Mouse (Mus musculus): ENCODE measurements around the gene Retn. TPM values are rescaled to one million over a fixed set of nuclear protein-coding genes. Genes with fewer than 3 reads are reported as not detected.

Retn gene
- 0.66 TPM in 1 of 2 replicates, not detected in the other for polyA plus RNA-seq (2015; fragmentation: Nextera tagmentation; extraction: Ambion mirVana)

DNA sequence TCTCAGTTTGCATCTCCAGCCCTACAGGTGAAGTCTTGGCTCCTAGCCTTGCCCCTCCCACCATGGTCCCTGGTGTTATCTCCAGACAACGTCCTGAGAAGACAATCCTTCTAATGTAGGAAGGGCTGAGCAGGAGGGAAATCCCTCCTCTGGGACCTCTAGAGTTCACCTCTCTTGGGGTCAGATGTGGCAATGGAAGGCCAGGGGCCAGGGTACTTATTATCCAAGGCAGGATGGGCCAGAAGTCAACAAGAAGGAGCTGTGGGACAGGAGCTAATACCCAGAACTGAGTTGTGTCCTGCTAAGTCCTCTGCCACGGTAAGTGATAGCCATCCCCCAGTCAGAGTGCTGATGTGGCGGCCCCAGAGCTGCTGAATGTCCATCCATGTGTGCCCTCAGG lies at the start of gene Retn:
Gene Retn (plus strand): TSS at position 245 of the 400 bp plus-strand sequence.
- no peak for ATAC-seq (replicated peaks; ENCODE audit: low FRiP score)
- 65% methylated on average over 3 of the region's 3 CpGs for WGBS
- H3K4me1 ChIP-seq: peaks cover 9% of the 10 kb centered on the region
- no peaks in the 10 kb centered on the region for H3K9me3 ChIP-seq (replicated peaks)
- H3K27ac ChIP-seq: no peak within 1 kb of the TSS
- no peaks in the 10 kb centered on the region for H3K36me3 ChIP-seq
- H3K4me2 ChIP-seq: no peak within 1 kb of the TSS
- H3K27me3 ChIP-seq: no peaks in the 10 kb centered on the region
- no peak within 1 kb of the TSS for H3K9ac ChIP-seq
- no peak within 1 kb of the TSS for H3K4me3 ChIP-seq (replicated peaks)

DNA sequence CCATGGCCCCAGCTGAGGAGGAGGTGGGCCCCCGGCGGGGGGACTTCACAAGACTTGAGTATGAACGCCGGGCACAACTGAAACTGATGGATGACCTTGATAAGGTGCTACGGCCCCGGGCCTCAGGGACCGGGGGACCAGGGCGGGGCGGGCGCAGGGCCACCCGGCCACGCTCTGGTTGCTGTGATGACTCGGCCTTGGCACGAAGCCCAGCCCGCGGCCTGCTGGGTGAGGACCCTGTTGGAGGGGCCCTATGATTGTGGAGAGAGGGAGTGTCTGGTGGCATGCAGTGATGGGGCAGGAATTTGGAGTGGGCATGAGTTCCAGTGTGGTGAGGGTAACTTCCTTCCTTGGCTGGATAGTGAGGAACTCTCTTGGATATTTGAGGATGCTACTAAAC lies 49.0 kb upstream of the Retn start:
- H3K27ac ChIP-seq: peak overlapping the region; percentile 57

DNA sequence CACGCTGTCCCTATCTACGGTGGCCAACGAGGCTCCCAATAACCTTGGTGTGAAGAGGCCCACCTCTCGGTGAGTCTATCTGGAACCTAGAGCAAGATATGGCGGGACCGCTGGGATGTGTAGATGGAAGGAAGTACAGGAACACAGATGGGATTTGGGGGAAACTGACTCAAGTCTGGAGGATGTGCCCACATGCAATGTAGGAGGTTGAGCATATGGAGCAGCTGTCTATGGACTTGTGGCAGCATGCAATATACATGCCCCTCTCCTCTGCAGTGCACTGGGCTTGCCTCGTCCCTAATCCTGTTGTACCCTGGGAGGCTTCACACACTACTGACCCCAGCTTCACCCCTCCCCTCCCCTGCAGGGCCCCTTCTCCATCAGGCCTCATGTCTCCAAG lies 47.7 kb upstream of the Retn start:
- Histone ChIP-seq H3K9me3 (replicated peaks) (no peaks in the 10 kb centered on the region), H3K36me3 (peaks cover 91% of the 10 kb centered on the region), H3K27ac (no peak overlapping the region), H3K4me1 (peaks cover 15% of the 10 kb centered on the region), H3K9ac (no peak overlapping the region), H3K27me3 (no peaks in the 10 kb centered on the region), H3K4me3 (replicated peaks) (no peak overlapping the region), H3K4me2 (no peak overlapping the region)
- 88% methylated on average over 7 of the region's 7 CpGs for WGBS
- ATAC-seq (replicated peaks; ENCODE audit: low FRiP score): no peak

More for the DNA sequence above, 49.0 kb upstream of the Retn start:
- H3K9ac ChIP-seq: no peak overlapping the region
- 81% methylated on average over 16 of the region's 16 CpGs for WGBS
- H3K27me3 ChIP-seq: no peaks in the 10 kb centered on the region
- peaks cover 15% of the 10 kb centered on the region for H3K4me1 ChIP-seq
- H3K4me2 ChIP-seq: no peak overlapping the region
- ATAC-seq (replicated peaks; ENCODE audit: low FRiP score): peak; percentile 40; the same call in 1 of the 2 replicates
- no peak overlapping the region for H3K4me3 ChIP-seq (replicated peaks)
- peaks cover 91% of the 10 kb centered on the region for H3K36me3 ChIP-seq
- no peaks in the 10 kb centered on the region for H3K9me3 ChIP-seq (replicated peaks)

DNA sequence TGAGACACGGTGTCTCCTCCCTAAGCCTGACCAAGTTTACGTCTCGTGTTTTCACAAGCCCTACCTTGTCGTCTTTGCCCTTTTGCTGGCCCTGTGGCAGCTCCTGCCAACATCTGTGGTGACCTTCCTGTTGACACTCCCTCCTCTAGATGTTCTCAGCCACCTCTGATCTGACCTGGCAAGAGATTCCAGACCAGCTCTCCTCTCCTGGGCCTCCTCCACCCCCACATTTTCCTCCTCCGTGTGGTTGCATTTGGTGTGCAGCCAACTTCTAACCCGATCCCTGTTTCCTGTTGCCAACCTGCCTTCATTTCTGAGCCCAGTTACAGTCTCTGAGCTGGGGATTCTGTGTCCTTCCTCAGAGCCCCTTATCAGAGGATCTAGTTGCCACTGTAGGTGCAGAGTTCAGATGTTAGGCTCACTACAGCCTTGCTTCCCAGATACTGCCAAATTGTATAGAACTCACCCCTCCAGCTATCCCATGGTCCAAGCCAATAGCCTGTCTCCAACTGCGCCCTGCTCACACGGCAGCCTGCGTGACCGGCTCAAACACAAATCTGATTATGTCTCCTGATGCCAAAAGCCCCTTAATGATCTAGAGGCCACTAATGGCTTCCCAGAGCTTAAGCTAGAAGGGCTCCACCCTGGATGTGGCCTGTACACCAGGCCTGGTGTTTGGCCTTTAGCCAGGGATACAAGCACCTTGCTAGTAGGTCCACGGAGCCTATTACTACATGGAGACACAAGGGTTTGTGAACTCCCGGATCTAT lies 46.3 kb upstream of the Retn start:
- Histone ChIP-seq H3K27ac (peak overlapping the region; percentile 52), H3K9me3 (replicated peaks) (no peaks in the 10 kb centered on the region), H3K4me2 (no peak overlapping the region), H3K4me3 (replicated peaks) (no peak overlapping the region), H3K27me3 (no peaks in the 10 kb centered on the region), H3K36me3 (peaks cover 91% of the 10 kb centered on the region), H3K4me1 (peaks cover 15% of the 10 kb centered on the region), H3K9ac (no peak overlapping the region)
- WGBS: 64% methylated on average over 12 of the region's 12 CpGs
- ATAC-seq (replicated peaks; ENCODE audit: low FRiP score): no peak

DNA sequence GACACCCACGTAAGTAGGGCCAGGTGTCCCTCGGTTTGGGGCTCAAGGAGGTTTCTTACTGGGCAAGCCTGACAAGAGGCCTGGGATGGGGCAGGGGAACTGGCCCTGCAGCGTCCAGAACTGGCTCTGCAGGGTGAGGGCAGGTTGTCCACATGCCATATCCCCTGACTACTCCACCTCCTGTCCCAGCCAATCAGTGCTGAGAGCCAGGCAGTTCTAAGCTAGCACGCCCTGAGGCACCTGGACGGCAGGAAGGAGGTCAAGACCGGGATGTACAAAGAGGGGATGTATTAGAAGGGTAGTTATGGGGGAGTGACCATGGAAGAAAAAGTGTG lies 45.8 kb upstream of the Retn start:
- no peak; the same call in 1 of the 2 replicates for ATAC-seq (replicated peaks; ENCODE audit: low FRiP score)

DNA sequence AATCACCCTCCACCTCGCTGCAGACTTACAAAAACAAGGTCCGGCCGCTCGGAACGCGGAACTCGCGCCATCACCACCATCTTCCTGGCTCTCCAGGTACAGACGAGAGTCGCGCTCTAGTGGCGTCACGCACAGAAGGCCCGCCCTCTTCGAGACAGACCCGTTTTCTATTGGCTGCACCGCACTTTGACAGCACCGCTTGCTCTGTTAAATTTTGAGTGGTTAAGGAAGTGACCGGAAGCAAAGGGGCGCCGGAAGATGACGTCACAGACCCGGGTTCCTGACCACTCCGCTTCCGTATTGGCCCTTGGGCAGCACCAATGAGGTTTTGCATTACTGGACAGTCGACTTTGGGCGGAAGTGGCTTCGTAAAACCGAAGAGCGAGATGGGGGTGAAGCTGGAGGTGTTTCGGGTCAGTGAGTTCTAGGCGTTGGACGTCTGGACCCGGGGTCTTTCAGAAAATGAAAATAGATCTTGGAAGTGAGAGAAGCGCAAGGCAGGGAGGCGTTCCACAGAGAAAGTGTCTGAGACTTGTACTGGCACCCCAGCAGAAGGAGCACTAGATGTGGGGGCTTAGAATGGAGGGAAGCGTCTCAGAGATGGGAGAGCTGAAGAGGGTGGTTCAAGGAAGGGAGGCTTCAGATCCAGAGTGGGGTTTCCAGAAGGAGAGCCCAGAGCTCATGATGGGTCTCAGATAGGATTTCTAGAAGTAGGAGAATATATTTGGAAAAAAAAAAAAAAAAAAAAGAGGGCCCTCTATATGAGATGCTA lies 34.2 kb upstream of the Retn start, which contains the start of the genes Xab2 and Pet100:
Gene Xab2 (minus strand): TSS at position 118 of the 772 bp plus-strand sequence.
Gene Pet100 (plus strand): TSS at position 350 of the 772 bp plus-strand sequence.
- WGBS: under 1% methylated on average over 37 of the region's 37 CpGs
- H3K27me3 ChIP-seq: no peaks in the 10 kb centered on the region
- peaks cover 16% of the 10 kb centered on the region for H3K4me1 ChIP-seq
- peak within 1 kb of the TSS; percentile 78 for H3K9ac ChIP-seq
- peak within 1 kb of the TSS; percentile 84 for H3K4me2 ChIP-seq
- H3K4me3 ChIP-seq (replicated peaks): peak within 1 kb of the TSS; percentile 90
- H3K27ac ChIP-seq: no peak within 1 kb of the TSS
- H3K9me3 ChIP-seq (replicated peaks): no peaks in the 10 kb centered on the region
- H3K36me3 ChIP-seq: peaks cover 32% of the 10 kb centered on the region
- peak; percentile 98 for ATAC-seq (replicated peaks; ENCODE audit: low FRiP score)

More for the DNA sequence above, 45.8 kb upstream of the Retn start:
- Histone ChIP-seq H3K9me3 (replicated peaks) (no peaks in the 10 kb centered on the region), H3K27me3 (no peaks in the 10 kb centered on the region), H3K36me3 (peaks cover 91% of the 10 kb centered on the region), H3K4me3 (replicated peaks) (no peak overlapping the region), H3K9ac (no peak overlapping the region), H3K4me2 (no peak overlapping the region), H3K4me1 (peaks cover 15% of the 10 kb centered on the region), H3K27ac (peak overlapping the region; percentile 52)
- 79% methylated on average over 6 of the region's 6 CpGs for WGBS

DNA sequence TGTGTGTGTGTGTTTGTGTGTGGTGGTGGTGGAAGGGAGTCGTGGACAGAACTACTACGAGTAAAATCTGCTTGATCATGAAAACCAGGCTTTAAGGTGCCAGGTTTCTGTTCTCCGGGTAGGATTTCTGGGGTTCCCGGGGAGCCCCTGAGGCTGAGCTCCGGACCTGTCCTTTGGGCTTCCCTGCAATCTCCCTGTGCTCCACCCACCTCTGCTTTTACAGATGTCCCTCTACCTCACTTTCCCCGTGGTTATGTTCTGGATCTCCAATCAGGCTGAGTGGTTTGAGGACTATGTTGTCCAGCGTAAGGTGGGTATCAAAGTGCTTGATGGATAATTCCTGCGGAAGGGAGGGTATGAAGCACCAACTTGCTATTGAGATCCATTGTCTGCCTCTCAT lies 33.5 kb upstream of the Retn start:
- Histone ChIP-seq H3K36me3 (peaks cover 25% of the 10 kb centered on the region), H3K9ac (peak overlapping the region; percentile 68), H3K27ac (no peak overlapping the region), H3K27me3 (no peaks in the 10 kb centered on the region), H3K9me3 (replicated peaks) (no peaks in the 10 kb centered on the region), H3K4me2 (peak overlapping the region; percentile 79), H3K4me1 (peaks cover 16% of the 10 kb centered on the region), H3K4me3 (replicated peaks) (peak overlapping the region; percentile 90)
- 56% methylated on average over 8 of the region's 8 CpGs for WGBS
- no peak for ATAC-seq (replicated peaks; ENCODE audit: low FRiP score)

DNA sequence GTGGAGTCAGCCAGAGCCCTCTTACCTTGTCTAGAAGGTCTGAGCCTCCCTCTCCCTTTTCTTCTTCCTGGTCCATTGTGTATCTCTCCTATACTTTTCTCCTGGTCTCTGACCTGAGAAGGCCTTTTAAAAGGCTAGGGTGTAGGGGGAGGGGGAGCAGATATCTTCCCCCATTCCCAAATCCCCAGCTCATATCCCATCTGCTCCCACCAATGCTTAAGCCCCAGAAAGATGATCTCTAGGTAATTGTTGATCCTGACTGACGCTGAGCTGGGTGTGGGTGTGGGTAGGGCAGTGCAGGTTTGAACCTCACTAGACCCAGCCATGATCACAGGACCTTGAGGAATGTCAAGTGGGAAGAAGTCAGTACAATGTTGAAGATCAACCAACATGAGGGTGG lies 30.1 kb upstream of the Retn start, which contains the start of gene Pcp2:
Gene Pcp2 (minus strand): TSS at position 101 of the 400 bp plus-strand sequence.
- Histone ChIP-seq H3K4me1 (peaks cover 9% of the 10 kb centered on the region), H3K4me3 (replicated peaks) (no peak within 1 kb of the TSS), H3K36me3 (0 out of 2 replicates have a peak, but pooled peaks cover 6% of the 10 kb centered on the region), H3K4me2 (no peak within 1 kb of the TSS), H3K9me3 (replicated peaks) (no peaks in the 10 kb centered on the region), H3K27me3 (peaks cover 19% of the 10 kb centered on the region), H3K27ac (no peak within 1 kb of the TSS), H3K9ac (no peak within 1 kb of the TSS)
- ATAC-seq (replicated peaks; ENCODE audit: low FRiP score): no peak
- WGBS: 60% methylated on average over 1 of the region's 1 CpGs

DNA sequence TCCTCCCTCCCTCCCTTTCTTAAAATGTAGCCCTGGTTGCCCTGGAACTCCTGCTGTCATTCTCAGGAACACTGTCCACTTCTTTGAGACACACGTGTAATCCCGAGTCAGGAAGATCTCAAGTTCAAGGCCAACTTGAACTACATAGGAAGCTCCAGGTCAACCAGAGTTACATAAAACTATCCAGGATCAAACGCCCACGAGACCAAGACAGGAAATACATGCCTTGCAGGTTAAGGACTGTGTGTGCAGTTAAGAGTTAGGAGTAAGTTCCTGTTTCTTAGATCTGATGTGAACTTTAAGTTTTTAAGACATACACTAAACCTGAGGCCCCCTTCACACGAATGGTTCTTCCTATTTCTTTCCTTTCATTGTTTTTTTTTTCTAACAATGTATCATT lies 28.6 kb upstream of the Retn start:
- Histone ChIP-seq H3K4me2 (no peak overlapping the region), H3K27ac (no peak overlapping the region), H3K4me3 (replicated peaks) (no peak overlapping the region), H3K9me3 (replicated peaks) (no peaks in the 10 kb centered on the region), H3K27me3 (peaks cover 19% of the 10 kb centered on the region), H3K36me3 (0 out of 2 replicates have a peak, but pooled peaks cover 6% of the 10 kb centered on the region), H3K9ac (no peak overlapping the region), H3K4me1 (peaks cover 21% of the 10 kb centered on the region)
- ATAC-seq (replicated peaks; ENCODE audit: low FRiP score): no peak
- WGBS: 49% methylated on average over 5 of the region's 5 CpGs

DNA sequence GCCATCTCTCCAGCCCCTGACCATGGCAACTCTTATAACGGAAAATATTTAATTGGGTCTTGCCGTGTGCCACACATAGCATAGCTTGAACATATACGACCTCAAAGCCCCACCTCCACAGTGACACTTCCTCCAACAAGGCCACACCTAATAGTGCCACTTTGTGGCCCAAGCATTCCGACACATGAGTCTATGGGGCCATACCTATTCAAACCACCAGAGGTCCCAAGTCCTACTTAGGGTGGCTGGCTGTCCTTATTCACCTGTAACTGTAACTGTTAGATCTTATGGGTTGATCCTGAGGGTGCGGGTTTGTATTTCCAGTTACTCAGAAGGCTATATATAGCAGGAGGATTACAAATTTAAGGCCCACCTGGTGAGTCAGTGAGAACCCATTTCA lies 27.6 kb upstream of the Retn start:
- Histone ChIP-seq H3K4me2 (no peak overlapping the region), H3K4me3 (replicated peaks) (no peak overlapping the region), H3K4me1 (peaks cover 18% of the 10 kb centered on the region), H3K27me3 (peaks cover 19% of the 10 kb centered on the region), H3K36me3 (0 out of 2 replicates have a peak, but pooled peaks cover 4% of the 10 kb centered on the region), H3K9ac (no peak overlapping the region), H3K9me3 (replicated peaks) (no peaks in the 10 kb centered on the region), H3K27ac (no peak overlapping the region)
- WGBS: 26% methylated on average over 5 of the region's 5 CpGs
- ATAC-seq (replicated peaks; ENCODE audit: low FRiP score): no peak

DNA sequence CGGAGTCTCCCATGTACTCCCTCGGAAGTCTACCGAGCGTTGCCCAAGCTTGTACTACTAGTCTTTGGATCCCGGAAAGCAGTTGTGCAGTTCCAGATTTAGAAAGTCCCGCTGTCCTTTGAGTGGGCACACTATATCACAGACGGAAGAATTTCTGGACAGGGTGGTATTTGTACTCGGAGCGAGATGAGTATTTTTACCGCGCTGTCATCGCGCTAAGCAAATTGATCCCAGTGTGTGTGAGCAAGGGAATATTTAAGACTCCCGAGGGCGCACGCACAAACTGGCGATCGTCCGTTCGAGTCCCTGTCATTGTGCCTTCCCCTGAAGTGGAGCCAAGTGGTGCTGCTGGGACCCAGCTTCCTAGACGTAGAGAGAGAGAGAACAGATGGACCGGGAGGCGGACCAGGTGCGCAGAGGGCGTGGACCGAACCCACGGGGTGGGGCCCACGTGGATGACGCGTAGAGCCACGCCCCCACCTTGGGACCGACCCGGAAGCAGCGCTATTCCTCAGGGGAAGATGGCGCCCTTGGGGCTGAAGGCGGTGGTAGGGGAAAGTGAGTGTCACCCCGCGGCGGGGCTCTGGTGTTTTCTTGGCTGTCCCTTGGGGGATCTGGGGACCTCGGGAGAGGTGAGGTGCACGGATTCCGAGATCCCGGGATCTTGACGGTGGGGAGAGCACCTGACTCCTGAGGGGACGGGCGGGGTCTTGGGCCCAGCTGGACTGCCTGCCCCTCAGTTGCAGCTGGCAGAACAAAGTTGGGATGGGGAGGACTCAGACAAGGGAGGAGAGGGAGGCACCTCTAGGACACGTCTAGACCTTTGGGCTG lies 24.7 kb upstream of the Retn start, which contains the start of gene Stxbp2:
Gene Stxbp2 (plus strand): TSS at position 309 of the 831 bp plus-strand sequence.
- H3K4me2 ChIP-seq: peak within 1 kb of the TSS; percentile 70

More for the DNA sequence above, 24.7 kb upstream of the Retn start, which contains the start of gene Stxbp2:
- H3K4me3 ChIP-seq (replicated peaks): peak within 1 kb of the TSS; percentile 65
- H3K36me3 ChIP-seq: peaks cover 12% of the 10 kb centered on the region
- no peak within 1 kb of the TSS; the same call in 1 of the 2 replicates for H3K27ac ChIP-seq
- peaks cover 18% of the 10 kb centered on the region for H3K4me1 ChIP-seq
- WGBS: 4% methylated on average over 47 of the region's 47 CpGs
- peak; percentile 92 for ATAC-seq (replicated peaks; ENCODE audit: low FRiP score)
- H3K9me3 ChIP-seq (replicated peaks): no peaks in the 10 kb centered on the region
- peak within 1 kb of the TSS; percentile 57 for H3K9ac ChIP-seq
- H3K27me3 ChIP-seq: peaks cover 19% of the 10 kb centered on the region
